Mouse (Mus musculus): ENCODE measurements around the gene Nrip2.
A peak's percentile ranks its signal among the peaks of the same experiment; 100 is the strongest.

Nrip2 gene

DNA sequence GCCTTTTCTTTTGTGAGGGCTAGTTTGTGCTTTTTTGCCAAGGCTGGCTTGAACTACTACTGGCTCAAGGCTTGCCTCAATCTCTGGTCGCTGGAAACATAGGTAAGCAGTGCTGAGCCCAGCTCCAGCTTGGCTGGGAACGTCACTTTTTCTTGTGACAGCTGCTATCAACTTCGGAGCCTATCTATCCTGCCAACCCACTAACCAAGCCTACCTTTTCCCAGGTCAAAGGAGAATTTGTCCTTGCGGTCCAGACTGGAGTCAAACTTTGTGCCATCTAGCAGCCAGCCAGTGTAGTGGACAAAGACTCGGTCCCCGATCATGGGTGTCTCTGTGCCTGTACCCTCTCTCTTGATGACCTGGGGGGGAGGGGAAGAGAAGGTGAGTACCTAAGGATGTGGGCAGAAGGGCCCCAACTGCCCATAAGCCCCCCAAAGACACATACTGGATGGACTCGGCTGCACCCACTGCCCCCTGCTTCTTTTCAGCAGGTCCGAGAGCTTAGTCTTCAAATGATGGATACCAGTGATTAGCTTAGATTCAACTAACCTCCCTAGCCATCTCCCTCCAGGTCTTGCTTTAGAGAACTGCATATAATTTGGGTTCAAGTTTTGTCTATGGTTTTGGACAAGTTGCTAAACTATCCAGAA, 37.4 kb downstream of the Nrip2 start:
- no peak for ATAC-seq (ENCODE audit: insufficient number of reproducible peaks, low FRiP score, low TSS enrichment)

DNA sequence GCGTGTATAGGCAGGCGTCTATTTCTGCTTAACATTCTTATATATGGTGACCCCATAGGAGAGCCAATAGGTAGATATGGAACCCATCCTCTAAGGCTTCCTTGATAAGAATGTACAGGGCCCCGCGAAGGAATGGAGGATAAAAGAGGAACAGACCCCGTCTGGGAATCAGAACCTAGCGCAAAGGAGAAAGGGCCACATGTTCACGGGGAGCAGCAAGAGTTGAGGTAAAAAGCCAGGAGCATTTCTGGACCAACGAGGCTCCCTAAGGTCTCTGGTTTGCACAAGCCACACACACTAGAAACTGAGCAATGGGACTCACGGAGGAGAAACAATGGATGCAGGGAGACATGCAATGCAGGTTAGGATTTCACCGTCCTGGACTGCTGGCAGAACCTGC, 38.2 kb downstream of the Nrip2 start:
- ATAC-seq (ENCODE audit: insufficient number of reproducible peaks, low FRiP score, low TSS enrichment): no peak

DNA sequence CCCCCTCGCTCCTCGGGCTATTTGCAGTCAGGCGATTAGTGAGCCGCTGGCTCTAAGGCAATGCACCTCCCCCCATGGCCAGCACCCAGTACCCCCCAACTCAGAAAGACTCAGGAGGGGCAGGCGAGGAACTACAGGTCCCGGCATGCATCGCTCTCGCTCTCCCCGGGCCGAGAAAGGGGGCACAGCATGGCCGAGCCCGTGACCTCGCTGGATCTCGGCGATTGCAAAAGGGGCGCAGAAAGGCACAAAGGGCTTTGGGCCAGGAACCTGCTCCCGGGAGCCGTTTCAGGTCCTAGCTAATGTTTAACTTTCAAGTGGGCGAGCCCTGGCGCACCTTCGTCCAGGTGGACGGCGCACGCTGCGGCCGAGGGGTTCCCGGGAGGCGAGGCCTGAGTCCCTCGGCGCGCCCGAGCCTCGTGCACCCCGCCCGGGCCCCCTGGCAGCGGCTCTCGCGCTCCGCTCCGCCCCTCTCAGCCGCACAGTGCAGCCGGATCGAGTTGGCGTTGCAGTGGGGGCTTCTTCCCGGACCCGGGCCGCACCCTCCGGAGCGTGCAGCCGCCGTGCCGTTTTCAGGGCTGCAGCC, 38.7 kb downstream of the Nrip2 start:
- ATAC-seq (ENCODE audit: insufficient number of reproducible peaks, low FRiP score, low TSS enrichment): peak; percentile 18; the same call in 1 of the 2 replicates

GRCm38 (mm10) chr6:128438317-128438870, 39.3 kb downstream of the Nrip2 start, which contains the start of gene Fkbp4:
TSS of gene Fkbp4 (minus strand) at chr6:128438677.
- peak; percentile 84 for ATAC-seq (ENCODE audit: insufficient number of reproducible peaks, low FRiP score, low TSS enrichment)

GRCm38 (mm10) chr6:128438871-128439341, 39.8 kb downstream of the Nrip2 start:
- peak; percentile 21 for ATAC-seq (ENCODE audit: insufficient number of reproducible peaks, low FRiP score, low TSS enrichment)

DNA sequence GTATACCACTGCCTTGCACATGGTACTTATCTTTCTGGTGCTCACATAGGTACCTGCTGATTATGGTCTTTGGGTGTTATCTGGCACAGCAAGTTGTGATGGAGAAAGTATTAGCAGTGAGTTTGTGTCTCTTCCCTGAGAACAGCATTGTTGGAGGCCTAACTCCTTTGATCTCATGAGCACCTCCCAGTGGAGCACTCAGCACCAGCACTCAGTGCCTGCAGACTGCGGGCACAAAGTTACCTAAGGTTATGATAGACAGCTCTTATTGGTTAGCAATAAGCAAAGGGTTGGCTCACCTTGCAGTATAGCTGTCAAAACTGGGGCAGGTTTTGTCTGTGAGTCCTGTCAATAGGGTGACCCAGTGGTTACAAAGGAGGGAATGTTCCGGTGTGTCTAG, 41.1 kb downstream of the Nrip2 start:
- no peak for ATAC-seq (ENCODE audit: insufficient number of reproducible peaks, low FRiP score, low TSS enrichment)

DNA sequence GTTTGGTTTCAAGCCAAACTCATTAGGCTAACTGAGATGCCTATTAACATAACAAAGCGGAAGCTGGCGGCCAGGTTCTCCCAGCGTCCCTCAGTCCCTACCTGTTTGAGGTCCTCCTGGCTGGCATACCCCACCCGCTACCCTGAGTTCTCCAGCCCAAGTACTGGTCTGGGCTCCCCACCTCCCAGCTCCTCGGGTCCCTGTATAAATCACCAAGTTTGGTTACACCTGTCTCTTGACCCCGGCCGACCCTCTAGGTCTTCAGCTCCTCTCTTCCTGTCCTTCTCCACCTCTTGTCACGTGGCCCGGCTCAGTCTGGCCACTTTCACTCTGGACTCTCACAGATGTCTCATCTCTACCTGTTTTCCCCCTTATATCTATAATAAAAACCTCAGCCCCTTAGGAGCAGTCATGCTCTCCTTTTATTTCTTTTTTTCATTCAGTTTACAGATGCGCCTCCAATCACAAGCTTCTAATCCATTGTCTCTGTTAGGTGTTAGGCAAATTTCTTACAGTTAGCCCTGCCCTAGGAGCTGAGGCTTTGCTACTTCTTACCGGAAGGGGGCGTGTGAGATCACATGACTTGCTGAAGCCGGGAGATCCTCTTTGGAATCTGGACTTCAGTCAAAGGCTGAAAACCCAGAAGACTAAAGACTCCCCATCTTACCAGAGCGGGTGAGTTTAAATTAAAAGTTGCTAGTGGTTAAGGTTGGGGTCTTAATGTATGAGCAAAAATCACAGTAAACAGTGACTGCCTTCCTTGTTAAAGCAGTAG, 46.9 kb downstream of the Nrip2 start:
- ATAC-seq (ENCODE audit: insufficient number of reproducible peaks, low FRiP score, low TSS enrichment): peak; percentile 72

GRCm38 (mm10) chr6:128447063-128447462, 48.0 kb downstream of the Nrip2 start:
- no peak for ATAC-seq (ENCODE audit: insufficient number of reproducible peaks, low FRiP score, low TSS enrichment)

- no peak for ATAC-seq (ENCODE audit: insufficient number of reproducible peaks, low FRiP score, low TSS enrichment)
Measured at GRCm38 (mm10) chr6:128455835-128456605, 56.9 kb downstream of the Nrip2 start.

- ATAC-seq (ENCODE audit: insufficient number of reproducible peaks, low FRiP score, low TSS enrichment): no peak
Measured at GRCm38 (mm10) chr6:128457186-128457585, 58.1 kb downstream of the Nrip2 start.

- no peak for ATAC-seq (ENCODE audit: insufficient number of reproducible peaks, low FRiP score, low TSS enrichment)
Measured at GRCm38 (mm10) chr6:128460321-128460720, 61.2 kb downstream of the Nrip2 start.

- no peak for ATAC-seq (ENCODE audit: insufficient number of reproducible peaks, low FRiP score, low TSS enrichment)
Measured at GRCm38 (mm10) chr6:128460729-128461503, 61.8 kb downstream of the Nrip2 start.

GRCm38 (mm10) chr6:128461606-128462005, 62.5 kb downstream of the Nrip2 start:
- no peak for ATAC-seq (ENCODE audit: insufficient number of reproducible peaks, low FRiP score, low TSS enrichment)

- ATAC-seq (ENCODE audit: insufficient number of reproducible peaks, low FRiP score, low TSS enrichment): no peak
Measured at GRCm38 (mm10) chr6:128464996-128465395, 65.9 kb downstream of the Nrip2 start.
